Mouse (Mus musculus) heart, postnatal 0 days (tissue): ENCODE data around the gene St14. TPM values are rescaled to one million over a fixed set of nuclear protein-coding genes. Genes with fewer than 3 reads are reported as not detected.

Experiments used
- ATAC-seq: fragments of 200-750 bp; cut with Nextera tagmentation; 2 replicates; pipeline ENCODE4 v1.8.0; 2017; ENCODE audit warnings: low read depth, moderate number of reproducible peaks, moderate library complexity; ENCODE audit not compliant: insufficient read depth
- DNase-seq: peaks from one replicate; pipeline ENCODE4 v3.0.0-alpha.2; 2016; ENCODE audit warnings: low spot score
- H3K27ac ChIP-seq: fragments of 300-500 bp; sonication (generic); 2 replicates; pipeline ENCODE4 v1.5.1; 2014; ENCODE audit warnings: low read depth, mild to moderate bottlenecking
- H3K27me3 ChIP-seq: fragments of 300-500 bp; sonication (generic); 2 replicates; pipeline ENCODE4 v1.6.1; 2014; ENCODE audit warnings: low read length, mixed read lengths; ENCODE audit not compliant: control insufficient read depth, insufficient read depth
- H3K36me3 ChIP-seq: fragments of 300-500 bp; sonication (generic); replicated peaks from 2 replicates; pipeline ENCODE4 v1.6.1; 2014; ENCODE audit warnings: low read length, mixed read lengths; ENCODE audit not compliant: control insufficient read depth, insufficient read depth
- H3K4me1 ChIP-seq: fragments of 300-500 bp; sonication (generic); 2 replicates; pipeline ENCODE4 v1.6.1; 2014; ENCODE audit warnings: antibody characterized with exemption; ENCODE audit not compliant: control insufficient read depth, insufficient read depth
- H3K4me2 ChIP-seq: fragments of 300-500 bp; sonication (generic); 2 replicates; pipeline ENCODE4 v1.6.1; 2014; ENCODE audit warnings: low read depth, mild to moderate bottlenecking, low read length, moderate library complexity
- H3K4me3 ChIP-seq: fragments of 300-500 bp; sonication (generic); 2 replicates; pipeline ENCODE4 v1.5.1; 2014; ENCODE audit warnings: low read depth, low read length
- H3K9ac ChIP-seq: fragments of 300-500 bp; sonication (generic); replicated peaks from 2 replicates; pipeline ENCODE4 v1.6.1; 2014; ENCODE audit warnings: low read depth, low read length, mixed read lengths
- H3K9me3 ChIP-seq: fragments of 300-500 bp; sonication (generic); replicated peaks from 2 replicates; pipeline ENCODE4 v1.6.1; 2016; ENCODE audit warnings: low read length; ENCODE audit not compliant: control insufficient read depth
- CTCF ChIP-seq: IDR thresholded peaks from 2 replicates; pipeline ENCODE4 v1.5.1; 2016; ENCODE audit warnings: antibody characterized with exemption, control low read depth, low read depth
- EP300 ChIP-seq: IDR thresholded peaks from 2 replicates; pipeline ENCODE4 v1.6.1; 2016; ENCODE audit warnings: antibody characterized with exemption, low read depth
- WGBS: fragments of 180-500 bp; shearing (Covaris S2); extraction: QIAGEN DNeasy Blood & Tissue Kit; methylation state at CpG from one replicate; pipeline ENCODE4 v1.1.7; 2014; 5-methylcytosine and 5-hydroxymethylcytosine counted together
- polyA plus RNA-seq: library from polyadenylated mRNA; unstranded; fragments of >200 nt; fragmentation: Nextera tagmentation; extraction: Ambion mirVana; gene quantifications from 2 replicates; pipeline ENCODE4 v1.2.1, GENCODE M21; 2015
- total RNA-seq: library from RNA; depleted of rRNA; stranded (reverse); fragments of >200 nt; gene quantifications from 2 replicates; pipeline ENCODE4 v1.2.3, GENCODE M21; 2014; ENCODE audit warnings: low replicate concordance

The St14 gene
- total and polyA plus RNA-seq, 2 experiments from 2014 or later = 0.23 to 3.3 TPM

DNA sequence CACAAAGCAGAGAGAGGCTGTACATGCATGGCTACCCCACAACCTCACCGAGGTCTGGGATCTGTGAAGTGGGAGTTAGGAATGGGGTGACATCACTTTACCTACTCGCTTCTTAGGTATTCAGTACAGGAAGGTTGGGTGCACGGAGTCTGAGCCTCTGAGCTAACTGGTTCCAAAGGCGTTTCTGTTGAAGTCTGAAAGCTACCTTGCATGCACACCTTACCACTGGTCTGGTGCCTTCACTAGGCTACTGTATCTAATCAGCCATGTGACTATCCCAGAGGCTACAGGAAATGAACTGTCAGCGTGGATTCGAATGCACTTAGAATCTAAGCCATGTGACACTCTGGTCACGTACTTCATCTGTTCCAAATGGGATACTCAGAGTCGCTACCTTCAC lies 24.9 kb upstream of the St14 start:
- DNase-seq (no peak), ATAC-seq (peak; percentile 47; the same call in 1 of the 2 replicates)
- H3K9ac ChIP-seq = no peak overlapping the region
- H3K4me1 ChIP-seq = peaks cover 13% of the 10 kb centered on the region
- H3K27me3 ChIP-seq = no peaks in the 10 kb centered on the region
- H3K36me3 ChIP-seq = peaks cover 94% of the 10 kb centered on the region
- WGBS = 44% methylated on average over 8 of the region's 8 CpGs
- H3K9me3 ChIP-seq = no peaks in the 10 kb centered on the region
- H3K4me3 ChIP-seq = no peak overlapping the region
- no peak for TF ChIP-seq EP300
- TF ChIP-seq CTCF = no peak
- H3K27ac ChIP-seq = no peak overlapping the region
- no peak overlapping the region for H3K4me2 ChIP-seq

DNA sequence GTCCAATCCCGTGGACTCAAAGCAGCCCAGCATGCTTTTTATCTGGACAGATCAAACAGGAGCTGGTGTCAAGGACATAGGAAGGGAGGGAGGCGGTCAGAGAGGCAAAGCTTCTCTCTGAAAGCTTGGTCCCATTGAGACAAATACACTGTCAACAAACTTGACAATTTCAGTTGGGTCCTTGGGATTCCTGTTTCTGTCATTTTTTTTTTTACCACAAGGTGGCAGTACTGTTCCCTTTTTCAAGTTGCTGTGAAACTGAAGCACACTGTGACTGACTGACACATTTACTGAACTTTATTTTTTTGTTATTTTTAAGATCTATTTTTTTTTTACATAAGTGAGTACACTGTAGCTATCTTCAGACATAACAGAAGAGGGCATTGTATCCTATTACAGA lies 19.4 kb upstream of the St14 start:
- Histone ChIP-seq H3K9ac (no peak overlapping the region), H3K4me1 (no peaks in the 10 kb centered on the region; the same call in 1 of the 2 replicates), H3K27ac (no peak overlapping the region), H3K4me2 (no peak overlapping the region), H3K27me3 (no peaks in the 10 kb centered on the region), H3K9me3 (no peaks in the 10 kb centered on the region), H3K36me3 (peaks cover 70% of the 10 kb centered on the region), H3K4me3 (no peak overlapping the region)
- ATAC-seq (no peak), DNase-seq (peak; percentile 40)
- WGBS = 59% methylated on average over 2 of the region's 2 CpGs
- TF ChIP-seq CTCF = peak; percentile 69
- no peak for TF ChIP-seq EP300

DNA sequence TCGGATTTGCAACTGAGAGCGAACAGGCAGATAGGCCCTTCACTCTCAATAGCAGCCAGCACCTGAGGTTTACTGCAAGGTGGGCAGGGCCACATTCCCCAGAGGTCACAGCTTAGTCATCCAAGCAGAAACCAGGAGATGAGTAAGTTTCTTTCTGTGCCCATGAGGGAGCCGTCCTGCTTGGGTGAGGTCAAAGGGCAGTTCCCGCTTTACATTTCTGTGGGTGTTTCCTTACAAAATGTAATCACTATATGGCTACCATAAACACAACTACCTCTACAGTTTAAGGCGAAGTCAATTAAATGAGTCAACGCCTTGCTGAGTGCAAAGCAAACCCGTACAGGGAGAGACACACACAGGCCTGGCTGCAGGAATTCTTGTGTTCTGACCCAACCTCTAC lies 16.5 kb upstream of the St14 start:
- H3K4me3 ChIP-seq = no peak overlapping the region
- H3K9ac ChIP-seq = no peak overlapping the region
- H3K27me3 ChIP-seq = no peaks in the 10 kb centered on the region
- TF ChIP-seq CTCF (no peak), EP300 (no peak)
- DNase-seq = no peak
- H3K27ac ChIP-seq = no peak overlapping the region
- peaks cover 3% of the 10 kb centered on the region; the same call in 1 of the 2 replicates for H3K4me1 ChIP-seq
- WGBS = 80% methylated on average over 7 of the region's 7 CpGs
- peaks cover 43% of the 10 kb centered on the region for H3K36me3 ChIP-seq
- H3K9me3 ChIP-seq = no peaks in the 10 kb centered on the region
- ATAC-seq = no peak
- H3K4me2 ChIP-seq = no peak overlapping the region

DNA sequence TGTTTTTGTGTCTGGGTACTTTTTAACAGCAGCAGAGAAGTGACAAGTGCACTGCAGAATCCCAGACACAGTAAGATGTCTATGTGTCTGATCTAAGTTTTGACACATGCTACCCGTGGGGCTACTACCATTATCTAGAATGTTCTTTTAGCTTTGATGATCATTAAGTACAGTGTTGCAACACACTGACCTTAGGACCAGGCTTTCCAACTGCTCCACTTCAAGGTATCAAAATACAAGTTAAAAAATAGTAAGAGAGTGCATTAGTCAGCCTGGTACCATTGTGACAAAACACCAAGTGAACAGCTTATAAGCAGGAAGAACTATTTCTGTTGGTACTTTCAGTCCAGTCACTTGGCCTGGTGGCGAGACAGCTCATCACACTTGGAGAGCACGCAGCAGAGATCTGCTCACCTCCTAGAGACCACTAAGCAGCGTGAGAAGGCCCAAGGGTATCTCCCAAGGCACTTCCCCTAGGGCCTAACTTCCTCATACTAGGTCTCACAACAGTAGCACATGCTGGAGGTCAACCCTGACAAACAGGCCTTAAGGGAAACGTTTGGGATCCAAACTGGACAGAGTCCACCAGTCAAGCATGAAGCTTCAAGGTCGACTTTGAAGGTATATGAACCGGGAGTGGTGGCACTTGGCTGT lies 13.7 kb upstream of the St14 start:
- ATAC-seq = no peak
- H3K27ac ChIP-seq = peak overlapping the region; percentile 20; the same call in 1 of the 2 replicates
- 48% methylated on average over 7 of the region's 7 CpGs for WGBS

DNA sequence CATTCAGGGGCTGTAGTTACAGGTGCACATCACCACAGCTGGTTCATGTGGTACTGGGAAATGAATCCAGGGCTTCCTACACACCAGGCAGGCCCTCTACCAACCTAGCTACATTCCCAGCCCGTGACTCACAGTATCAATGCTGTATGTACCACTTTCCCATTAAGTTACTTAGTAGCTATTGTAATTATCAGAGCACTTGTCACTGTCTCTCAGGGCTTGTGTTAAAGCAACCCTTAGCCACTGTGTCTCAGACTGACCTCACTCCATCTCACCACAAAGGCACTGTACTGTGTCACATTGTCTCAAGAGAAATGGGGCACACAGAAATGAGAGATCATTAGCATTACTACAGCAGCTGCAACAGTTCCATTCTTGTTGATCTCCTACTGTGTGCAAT lies 11.3 kb upstream of the St14 start:
- no peak overlapping the region for H3K27ac ChIP-seq
- no peaks in the 10 kb centered on the region for H3K27me3 ChIP-seq
- TF ChIP-seq CTCF = no peak
- TF ChIP-seq EP300 = no peak
- H3K36me3 ChIP-seq = no peaks in the 10 kb centered on the region
- 48% methylated on average over 1 of the region's 1 CpGs for WGBS
- H3K9me3 ChIP-seq = no peaks in the 10 kb centered on the region
- peaks cover 3% of the 10 kb centered on the region; the same call in 1 of the 2 replicates for H3K4me1 ChIP-seq
- no peak for DNase-seq
- ATAC-seq = no peak
- H3K4me2 ChIP-seq = no peak overlapping the region
- H3K4me3 ChIP-seq = no peak overlapping the region
- no peak overlapping the region for H3K9ac ChIP-seq

More for the DNA sequence above, 13.7 kb upstream of the St14 start:
- H3K9me3 ChIP-seq = no peaks in the 10 kb centered on the region
- H3K36me3 ChIP-seq = peaks cover 22% of the 10 kb centered on the region
- H3K4me1 ChIP-seq = peaks cover 3% of the 10 kb centered on the region; the same call in 1 of the 2 replicates
- H3K9ac ChIP-seq = no peak overlapping the region
- H3K4me3 ChIP-seq = no peak overlapping the region
- TF ChIP-seq EP300 = no peak
- no peak for TF ChIP-seq CTCF
- H3K27me3 ChIP-seq = no peaks in the 10 kb centered on the region
- DNase-seq = no peak
- no peak overlapping the region for H3K4me2 ChIP-seq

DNA sequence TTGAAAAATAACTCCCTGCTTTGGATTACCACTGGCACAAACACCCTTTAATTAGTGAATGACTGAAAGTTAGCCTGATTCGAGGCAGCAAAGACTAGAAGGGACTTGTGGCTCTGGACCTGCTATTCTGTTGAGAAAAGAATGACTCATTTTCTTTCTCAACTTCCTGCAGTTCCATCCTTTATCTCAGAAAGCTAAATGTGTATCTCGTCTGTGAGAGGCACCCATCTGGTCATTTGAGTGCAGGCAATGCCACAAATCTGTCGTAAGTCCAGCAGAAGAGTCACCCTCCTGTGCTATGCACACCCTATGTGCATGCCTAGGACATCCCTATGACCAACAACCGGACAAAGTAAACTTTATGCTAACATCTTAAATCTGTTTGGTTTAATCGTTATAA lies 1.5 kb upstream of the St14 start:
- Histone ChIP-seq H3K4me1 (peaks cover 11% of the 10 kb centered on the region; the same call in 1 of the 2 replicates), H3K27ac (no peak overlapping the region), H3K27me3 (peaks cover 57% of the 10 kb centered on the region), H3K4me3 (no peak overlapping the region), H3K36me3 (no peaks in the 10 kb centered on the region), H3K4me2 (no peak overlapping the region), H3K9me3 (no peaks in the 10 kb centered on the region), H3K9ac (no peak overlapping the region)
- TF ChIP-seq CTCF (no peak), EP300 (no peak)
- no peak for DNase-seq
- no peak for ATAC-seq
- WGBS = 65% methylated on average over 5 of the region's 5 CpGs
